Mouse (Mus musculus) thymus, adult 2 months (tissue): ENCODE data around the gene Vgll4. TPM values are rescaled to one million over a fixed set of nuclear protein-coding genes. Genes with fewer than 3 reads are reported as not detected.

Experiments
- DNase-seq: peaks from one replicate; pipeline ENCODE4 v3.0.0; 2021
- H3K27ac ChIP-seq: fragments of 200-500 bp; 2 replicates; pipeline ENCODE4 v1.5.1; 2012; ENCODE audit warnings: low read length, control low read depth; ENCODE audit not compliant: control insufficient read depth, insufficient read depth
- H3K27me3 ChIP-seq: fragments of 200-500 bp; 2 replicates; pipeline ENCODE4 v1.6.1; 2012; ENCODE audit warnings: mild to moderate bottlenecking, low read length, moderate library complexity, mixed read lengths; ENCODE audit not compliant: control insufficient read depth, insufficient read depth
- H3K36me3 ChIP-seq: fragments of 200-500 bp; 2 replicates; pipeline ENCODE4 v1.6.1; 2012; ENCODE audit warnings: mild to moderate bottlenecking, low read length, moderate library complexity; ENCODE audit not compliant: control insufficient read depth, insufficient read depth
- H3K4me1 ChIP-seq: fragments of 200-500 bp; replicated peaks from 2 replicates; pipeline ENCODE4 v1.6.1; 2012; ENCODE audit warnings: low read length; ENCODE audit not compliant: control insufficient read depth, insufficient read depth
- H3K4me3 ChIP-seq: fragments of 200-500 bp; 2 replicates; pipeline ENCODE4 v1.5.1; 2012; ENCODE audit warnings: mild to moderate bottlenecking, low read length, control low read depth, moderate library complexity; ENCODE audit not compliant: control insufficient read depth, insufficient read depth
- CTCF ChIP-seq: fragments of 200-500 bp; IDR thresholded peaks from 2 replicates; pipeline ENCODE4 v1.5.1; 2012; ENCODE audit warnings: mild to moderate bottlenecking, control low read depth, low read length, moderate library complexity, borderline replicate concordance; ENCODE audit not compliant: control insufficient read depth, poor library complexity, insufficient read depth; ENCODE audit errors: extremely low read depth
- POLR2A ChIP-seq: fragments of 200-500 bp; IDR thresholded peaks from 2 replicates; pipeline ENCODE4 v1.6.1; 2012; ENCODE audit warnings: mild to moderate bottlenecking, low read length, control low read depth, moderate library complexity; ENCODE audit not compliant: control insufficient read depth, poor library complexity, insufficient read depth; ENCODE audit errors: extremely low read depth
- WGBS: fragments of 180-500 bp; shearing (Covaris S2); methylation state at CpG from one replicate; pipeline ENCODE4 v1.1.7; 2018; 5-methylcytosine and 5-hydroxymethylcytosine counted together
- polyA plus RNA-seq: library from polyadenylated mRNA; depleted of rRNA; stranded (reverse); fragments of >200 nt; gene quantifications from 2 replicates; pipeline ENCODE4 v1.2.3, GENCODE M21; 2012

Vgll4 gene
- polyA plus RNA-seq, 1 experiment: 107 TPM

DNA sequence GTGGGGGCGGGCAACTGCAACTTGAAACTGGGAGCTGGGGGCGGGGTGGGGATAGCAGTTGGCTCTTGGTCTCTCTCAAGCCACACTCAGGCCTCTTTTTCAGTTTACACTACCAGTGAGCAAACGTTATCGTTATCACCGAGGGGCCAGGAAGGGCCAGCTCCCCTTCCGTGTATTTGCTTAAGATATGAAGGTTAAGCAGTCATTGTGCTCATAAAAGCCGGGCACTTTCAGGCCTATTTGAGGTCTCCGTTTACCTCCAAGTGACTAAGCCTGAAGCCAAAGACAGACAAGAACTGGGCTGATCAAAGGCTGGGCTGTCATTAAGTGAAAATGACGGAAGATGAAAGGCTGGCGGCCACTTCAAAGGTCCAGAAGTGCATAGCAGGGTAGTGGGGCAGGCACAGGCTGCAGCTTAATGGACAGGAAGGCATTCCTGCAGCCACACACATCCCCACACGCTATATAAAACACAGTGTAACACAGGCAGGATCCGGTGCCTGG, 68.4 kb downstream of the Vgll4 start:
- 56% methylated on average over 12 of the region's 12 CpGs for WGBS
- TF ChIP-seq CTCF (no peak), POLR2A (no peak)
- H3K27me3 ChIP-seq: no peaks in the 10 kb centered on the region
- H3K4me3 ChIP-seq: no peak overlapping the region
- peaks cover 55% of the 10 kb centered on the region for H3K4me1 ChIP-seq
- H3K27ac ChIP-seq: no peak overlapping the region
- H3K36me3 ChIP-seq: no peaks in the 10 kb centered on the region
- DNase-seq: no peak

- Histone ChIP-seq H3K27me3 (no peaks in the 10 kb centered on the region), H3K36me3 (no peaks in the 10 kb centered on the region), H3K4me3 (no peak overlapping the region), H3K27ac (no peak overlapping the region), H3K4me1 (peaks cover 49% of the 10 kb centered on the region)
- no peak for DNase-seq
- TF ChIP-seq POLR2A (no peak), CTCF (no peak)
- WGBS: 91% methylated on average over 10 of the region's 10 CpGs
Measured at GRCm38 (mm10) chr6:114900194-114900593, 69.6 kb downstream of the Vgll4 start.

DNA sequence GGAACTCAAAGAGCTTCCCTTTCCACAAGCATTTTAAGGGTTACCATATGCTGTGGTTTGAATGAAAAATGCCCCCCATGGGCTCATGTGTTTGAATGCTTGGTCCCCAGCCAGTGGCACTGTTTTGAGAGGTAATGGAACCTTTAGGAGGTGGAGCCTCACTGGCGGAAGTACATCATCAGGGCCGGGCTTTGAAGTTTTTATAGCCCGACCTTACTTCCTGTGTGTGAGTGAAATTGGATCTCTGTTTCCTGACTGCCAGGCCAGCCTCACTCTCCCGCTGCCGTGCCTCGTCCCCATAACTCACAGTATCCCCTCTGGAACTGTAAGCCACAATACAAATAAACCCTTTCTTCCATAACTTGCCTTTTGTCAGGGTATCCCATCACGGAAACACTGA, 70.1 kb downstream of the Vgll4 start:
- H3K27me3 ChIP-seq: no peaks in the 10 kb centered on the region
- DNase-seq: no peak
- H3K4me3 ChIP-seq: no peak overlapping the region
- H3K36me3 ChIP-seq: no peaks in the 10 kb centered on the region
- TF ChIP-seq CTCF: no peak
- WGBS: 28% methylated on average over 7 of the region's 7 CpGs
- H3K27ac ChIP-seq: no peak overlapping the region
- H3K4me1 ChIP-seq: peaks cover 52% of the 10 kb centered on the region

DNA sequence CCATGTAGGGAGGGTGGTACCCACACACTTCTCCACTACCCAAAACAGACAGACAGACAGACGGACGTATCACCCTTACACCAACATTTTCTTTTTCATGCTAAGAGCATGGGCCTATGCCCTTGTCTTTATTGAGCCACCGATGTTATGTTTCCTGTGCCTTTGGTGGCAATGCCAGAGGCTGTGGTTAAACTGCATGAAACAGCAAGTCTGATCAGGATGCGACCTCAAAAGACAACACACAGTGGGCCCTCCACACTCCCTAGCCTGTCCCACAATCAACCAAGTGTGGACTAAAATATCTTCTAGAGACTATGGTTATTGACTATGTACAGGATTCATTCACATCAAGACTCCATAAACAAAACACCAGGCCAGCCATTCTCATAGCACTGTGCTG, 70.8 kb downstream of the Vgll4 start:
- Histone ChIP-seq H3K27me3 (no peaks in the 10 kb centered on the region), H3K4me3 (no peak overlapping the region), H3K27ac (no peak overlapping the region), H3K36me3 (no peaks in the 10 kb centered on the region), H3K4me1 (peaks cover 54% of the 10 kb centered on the region)
- TF ChIP-seq CTCF: no peak
- no peak for TF ChIP-seq POLR2A
- no peak for DNase-seq
- WGBS: 19% methylated on average over 4 of the region's 4 CpGs

DNA sequence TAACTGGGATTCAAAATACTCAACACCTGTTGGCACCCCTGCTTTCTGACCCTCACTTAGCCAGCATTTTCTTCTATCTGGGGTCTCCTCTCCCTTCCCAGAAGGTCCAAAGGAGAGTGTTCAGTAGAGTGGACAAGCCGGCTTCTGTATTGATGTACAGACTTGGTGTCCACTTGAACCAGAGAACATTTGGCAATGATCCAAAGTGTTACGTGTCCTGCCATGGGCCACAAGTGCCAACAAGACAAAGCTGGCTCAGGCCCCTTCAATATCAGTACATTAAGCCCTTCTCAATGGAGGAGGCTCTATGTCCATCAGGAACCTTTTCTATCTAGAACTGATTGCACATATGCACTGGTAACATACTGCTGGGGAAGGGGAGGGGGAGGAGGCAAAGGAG, 73.5 kb downstream of the Vgll4 start:
- no peak overlapping the region for H3K27ac ChIP-seq
- TF ChIP-seq CTCF: no peak
- TF ChIP-seq POLR2A: no peak
- peaks cover 64% of the 10 kb centered on the region for H3K4me1 ChIP-seq
- no peaks in the 10 kb centered on the region for H3K36me3 ChIP-seq
- no peak overlapping the region for H3K4me3 ChIP-seq
- WGBS: 92% methylated on average over 2 of the region's 2 CpGs
- no peaks in the 10 kb centered on the region for H3K27me3 ChIP-seq
- no peak for DNase-seq

GRCm38 (mm10) chr6:114895191-114895590, 74.6 kb downstream of the Vgll4 start:
- H3K4me3 ChIP-seq: no peak overlapping the region
- TF ChIP-seq POLR2A: no peak
- TF ChIP-seq CTCF: no peak
- H3K27ac ChIP-seq: 0 out of 2 replicates have a peak overlapping the region, but pooled peaks have one; percentile 42
- H3K27me3 ChIP-seq: no peaks in the 10 kb centered on the region
- H3K4me1 ChIP-seq: peaks cover 64% of the 10 kb centered on the region
- WGBS: 50% methylated on average over 7 of the region's 7 CpGs
- H3K36me3 ChIP-seq: peaks cover 3% of the 10 kb centered on the region; the same call in 1 of the 2 replicates
- peak; percentile 27 for DNase-seq

DNA sequence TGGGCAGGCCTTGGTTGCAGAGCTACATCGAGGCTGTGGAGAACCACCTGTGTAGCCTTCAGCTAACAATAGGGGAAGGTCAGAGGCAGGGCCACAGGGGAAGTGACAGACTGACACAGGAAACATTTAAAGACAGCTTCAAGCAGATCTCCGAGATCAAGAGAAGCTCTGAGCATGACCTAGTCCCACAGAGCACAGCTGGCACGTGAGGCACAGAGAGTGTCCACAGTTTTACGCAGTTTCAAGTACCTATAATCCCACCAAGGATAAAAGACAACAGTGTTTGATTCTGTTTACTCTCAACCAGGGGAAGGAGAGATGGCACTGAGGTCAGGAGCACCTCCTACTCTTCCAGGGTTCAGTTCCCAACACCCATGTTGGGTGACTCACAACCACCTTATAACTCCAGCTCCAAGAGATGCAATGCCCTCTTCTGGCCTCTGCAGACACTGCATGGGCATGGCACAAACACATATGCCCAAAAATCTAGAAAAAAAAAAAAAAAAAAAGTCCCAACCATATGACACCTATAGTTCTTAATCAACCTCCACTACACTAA, 75.2 kb downstream of the Vgll4 start:
- peak overlapping the region; percentile 84 for H3K27ac ChIP-seq
- DNase-seq: peak; percentile 55
- no peak overlapping the region for H3K4me3 ChIP-seq
- H3K27me3 ChIP-seq: no peaks in the 10 kb centered on the region
- TF ChIP-seq CTCF: no peak
- TF ChIP-seq POLR2A: no peak
- H3K4me1 ChIP-seq: peaks cover 59% of the 10 kb centered on the region
- WGBS: 4% methylated on average over 4 of the region's 4 CpGs
- H3K36me3 ChIP-seq: peaks cover 5% of the 10 kb centered on the region; the same call in 1 of the 2 replicates
